In the genomic region with DNA sequence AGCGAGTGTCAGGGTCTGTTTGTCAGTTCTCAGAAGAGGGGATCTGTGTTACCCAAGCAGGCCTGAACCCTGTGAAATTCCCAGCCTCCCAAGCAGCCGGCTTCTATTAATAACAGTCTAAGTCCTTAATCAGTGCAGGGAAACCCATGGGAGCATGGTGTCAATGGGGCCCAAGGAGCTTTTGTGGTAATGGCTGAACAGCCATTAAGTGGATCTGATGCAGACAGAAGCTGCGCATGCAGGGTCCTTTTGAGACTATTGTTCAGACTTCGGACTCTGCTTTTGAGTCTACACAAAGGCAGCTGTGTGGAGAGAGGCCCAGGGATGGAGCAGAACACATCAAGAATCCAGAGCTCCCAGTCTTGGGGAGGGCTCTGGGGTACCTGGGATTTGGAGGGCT, we compare ENCODE assay signal across 17 mouse cellular contexts. TPM values are rescaled to one million over a fixed set of nuclear protein-coding genes. Genes with fewer than 3 reads are reported as not detected.
DNase-seq lines count a peak whose midpoint lies in the region; ATAC-seq and TF ChIP-seq lines count a peak whose summit lies in the region.
"Had no signal": no experiment of that assay in that cellular context is flagged by ENCODE, and none has a peak within 500 bp of the region (broad histone marks: within the 10 kb centered on the region; RNA-seq: fewer than 3 reads in every experiment).

No protein-coding gene starts in this region.

- H3K9ac ChIP-seq in neural tube, embryonic 12.5 days, result no peak overlapping the region
- no peak overlapping the region for H3K9ac ChIP-seq in hindbrain, embryonic 12.5 days
- H3K9ac ChIP-seq in midbrain, embryonic 12.5 days (replicated peaks), result no peak overlapping the region
- H3K9ac ChIP-seq: limb, embryonic 12.5 days; lung, embryonic 15.5 days had no signal

- H3K4me1 ChIP-seq in neural tube, embryonic 12.5 days, result peaks cover 29% of the 10 kb centered on the region
- peaks cover 34% of the 10 kb centered on the region for H3K4me1 ChIP-seq in hindbrain, embryonic 12.5 days
- H3K4me1 ChIP-seq in midbrain, embryonic 12.5 days, result peaks cover 41% of the 10 kb centered on the region

- no peaks in the 10 kb centered on the region for H3K27me3 ChIP-seq in neural tube, embryonic 12.5 days (replicated peaks)
- no peaks in the 10 kb centered on the region for H3K27me3 ChIP-seq in hindbrain, embryonic 12.5 days
- H3K27me3 ChIP-seq in midbrain, embryonic 12.5 days, result peaks cover 42% of the 10 kb centered on the region
- H3K27me3 ChIP-seq: limb, embryonic 12.5 days; lung, embryonic 15.5 days had no signal

- no peaks in the 10 kb centered on the region for H3K36me3 ChIP-seq in neural tube, embryonic 12.5 days
- no peaks in the 10 kb centered on the region for H3K36me3 ChIP-seq in hindbrain, embryonic 12.5 days
- no peaks in the 10 kb centered on the region for H3K36me3 ChIP-seq in midbrain, embryonic 12.5 days
- H3K36me3 ChIP-seq: limb, embryonic 12.5 days; lung, embryonic 15.5 days had no signal

- H3K9me3 ChIP-seq in neural tube, embryonic 12.5 days, result no peaks in the 10 kb centered on the region
- no peaks in the 10 kb centered on the region for H3K9me3 ChIP-seq in hindbrain, embryonic 12.5 days (replicated peaks)
- no peaks in the 10 kb centered on the region for H3K9me3 ChIP-seq in midbrain, embryonic 12.5 days
- H3K9me3 ChIP-seq: limb, embryonic 12.5 days; lung, embryonic 15.5 days had no signal

- WGBS in neural tube, embryonic 12.5 days, result 23% methylated on average over 4 of the region's 4 CpGs
- 26% methylated on average over 4 of the region's 4 CpGs for WGBS in hindbrain, embryonic 12.5 days
- WGBS in midbrain, embryonic 12.5 days, result 27% methylated on average over 4 of the region's 4 CpGs

- peak overlapping the region; percentile 24; the same call in 1 of the 2 replicates for H3K4me2 ChIP-seq in neural tube, embryonic 12.5 days (replicated peaks)
- no peak overlapping the region for H3K4me2 ChIP-seq in hindbrain, embryonic 12.5 days (replicated peaks)
- H3K4me2 ChIP-seq in midbrain, embryonic 12.5 days (replicated peaks), result 0 out of 2 replicates have a peak overlapping the region, but pooled peaks have one; percentile 12
- H3K4me2 ChIP-seq: limb, embryonic 12.5 days; lung, embryonic 15.5 days had no signal

- peak; percentile 77 for ATAC-seq in neural tube, embryonic 12.5 days (ENCODE audit: low FRiP score, low read depth)
- peak; percentile 83 for ATAC-seq in hindbrain, embryonic 12.5 days (ENCODE audit: low FRiP score)
- ATAC-seq in midbrain, embryonic 12.5 days (ENCODE audit: low FRiP score, low read depth), result peak; percentile 86
- ATAC-seq: activated CD4-positive, CD25-positive, alpha-beta regulatory T cell, adult 4 months had no signal

- no peak overlapping the region for H3K27ac ChIP-seq in neural tube, embryonic 12.5 days
- peak overlapping the region; percentile 62 for H3K27ac ChIP-seq in hindbrain, embryonic 12.5 days
- H3K27ac ChIP-seq in midbrain, embryonic 12.5 days (replicated peaks), result peak overlapping the region; percentile 77
- H3K27ac ChIP-seq in gastrocnemius, adult 2 months, result no peak overlapping the region
- H3K27ac ChIP-seq: limb, embryonic 12.5 days; lung, embryonic 15.5 days had no signal

- no peak for DNase-seq in neural tube, embryonic 10.5 days (ENCODE audit: extremely low spot score, low spot score)
- DNase-seq in gastrocnemius, adult 2 months, result no peak
- DNase-seq in adrenal gland, adult 18-20 months (ENCODE audit: low spot score in 2 of 2), result no peak
- no peak for DNase-seq in frontal cortex, postnatal 14 days (ENCODE audit: low spot score in 2 of 2)
- DNase-seq in thymus, adult 18-20 months, result no peak
- DNase-seq: cerebellum, postnatal 10 days; heart, postnatal 14 days; layer of hippocampus, adult 9-11 months had no signal

- intact Hi-C loops in gastrocnemius, adult 2 months (cut with DNase I), result no loop called here

- TF ChIP-seq CTCF in gastrocnemius, adult 2 months (IDR thresholded peaks at IDR 0.05), result no peak

- H3K4me3 ChIP-seq in neural tube, embryonic 12.5 days, result no peak overlapping the region
- no peak overlapping the region for H3K4me3 ChIP-seq in hindbrain, embryonic 12.5 days
- no peak overlapping the region for H3K4me3 ChIP-seq in midbrain, embryonic 12.5 days
- no peak overlapping the region for H3K4me3 ChIP-seq in gastrocnemius, adult 2 months
- H3K4me3 ChIP-seq: limb, embryonic 12.5 days; lung, embryonic 15.5 days had no signal

RNA-seq across cellular contexts. Expression of gene Kcnk16, which starts 43.5 kb away (rescaled TPM):
- polyA plus RNA-seq in neural tube, embryonic 12.5 days (2016; fragmentation: Nextera tagmentation; extraction: Ambion mirVana), result not detected in 2 replicates
- 0.14 TPM in 1 of 2 replicates, not detected in the other for polyA plus RNA-seq in hindbrain, embryonic 12.5 days (2016; fragmentation: Nextera tagmentation; extraction: Ambion mirVana)
- not detected in 2 replicates for polyA plus RNA-seq in midbrain, embryonic 12.5 days (2016; fragmentation: Nextera tagmentation; extraction: Ambion mirVana)
- not detected for total RNA-seq in gastrocnemius, adult 2 months (2021)
- not detected for total RNA-seq in adrenal gland, adult 18-20 months (2021)
- total RNA-seq: gastrocnemius, postnatal 4 days; heart, postnatal 14 days; monocyte, adult 5-6 weeks had no signal
- polyA plus RNA-seq: activated CD4-positive, CD25-positive, alpha-beta regulatory T cell, adult 4 months; kidney, embryonic 16.5 days; limb, embryonic 12.5 days had no signal

RNA-seq across cellular contexts. Expression of gene Kcnk5, which starts 43.9 kb away (rescaled TPM):
- polyA plus RNA-seq in neural tube, embryonic 12.5 days (2016; fragmentation: Nextera tagmentation; extraction: Ambion mirVana), result 7.8 and 8.4 TPM in 2 replicates
- polyA plus RNA-seq in hindbrain, embryonic 12.5 days (2016; fragmentation: Nextera tagmentation; extraction: Ambion mirVana), result 5.8 and 6.9 TPM in 2 replicates
- polyA plus RNA-seq in midbrain, embryonic 12.5 days (2016; fragmentation: Nextera tagmentation; extraction: Ambion mirVana), result 6.7 and 7.4 TPM in 2 replicates
- total RNA-seq in gastrocnemius, adult 2 months (2021), result under 1 TPM; 0.48 to 0.73 TPM
- total RNA-seq in adrenal gland, adult 18-20 months (2021), result 10 to 100 TPM in 1 of 2 experiments, 1 to 10 TPM in 1; 4.3 to 10.7 TPM

Comparison
In these comparisons a context has a peak if more than half of its experiments do, and no peak if none do; other contexts are left out.
1. H3K27ac ChIP-seq: peak in hindbrain, embryonic 12.5 days (single experiment) and midbrain, embryonic 12.5 days (single experiment); none in neural tube, embryonic 12.5 days (single experiment) and gastrocnemius, adult 2 months (single experiment).
2. Peak in every context shown above with its lines, with median percentiles within 50 percentile points of each other: ATAC-seq.